Mouse (Mus musculus) myocyte (in vitro differentiated cells): ENCODE measurements around the gene Cd200. TPM values are rescaled to one million over a fixed set of nuclear protein-coding genes. Genes with fewer than 3 reads are reported as not detected.

Source experiments
- H3K27me3 ChIP-seq: one replicate; pipeline ENCODE4 v1.6.1; 2011; ENCODE audit not compliant: control insufficient read depth, insufficient read depth, insufficient read length
- H3K36me3 ChIP-seq: one replicate; pipeline ENCODE4 v1.6.1; 2011; ENCODE audit not compliant: control insufficient read depth, insufficient read depth
- H3K4me2 ChIP-seq: one replicate; pipeline ENCODE4 v1.6.1; 2011; ENCODE audit warnings: low read depth, control low read depth
- H3K4me3 ChIP-seq: one replicate; pipeline ENCODE4 v1.5.1; 2011; ENCODE audit warnings: mild to moderate bottlenecking, control low read depth, moderate library complexity
- H3K79me2 ChIP-seq: one replicate; pipeline ENCODE4 v1.6.1; 2011; ENCODE audit not compliant: control insufficient read depth, insufficient read depth
- H3ac ChIP-seq: one replicate; pipeline ENCODE4 v1.6.1; 2011; ENCODE audit not compliant: control insufficient read depth, insufficient read length
- CEBPB ChIP-seq: IDR thresholded peaks from 2 replicates; pipeline ENCODE4 v1.6.1; 2011; ENCODE audit warnings: mild to moderate bottlenecking, moderate library complexity; ENCODE audit not compliant: poor library complexity, insufficient read depth, severe bottlenecking
- E2F4 ChIP-seq: IDR thresholded peaks from one replicate; pipeline ENCODE4 v1.6.1; 2011; ENCODE audit warnings: mild to moderate bottlenecking, control low read depth, moderate library complexity; ENCODE audit not compliant: insufficient read depth
- MAX ChIP-seq: IDR thresholded peaks from one replicate; pipeline ENCODE4 v1.6.1; 2011; ENCODE audit warnings: low read depth, mild to moderate bottlenecking, control low read depth
- MYOD1 ChIP-seq, 3 experiments: IDR thresholded peaks; one replicate each; pipeline ENCODE4 v1.6.1; 2011; ENCODE audit warnings: control low read depth in 2 of 3, low read depth in 2 of 3, mild to moderate bottlenecking in 2 of 3, moderate library complexity in 1 of 3; ENCODE audit not compliant: insufficient read length in 2 of 3, control insufficient read depth in 1 of 3
- MYOG ChIP-seq, 3 experiments: IDR thresholded peaks; one replicate each; pipeline ENCODE4 v1.6.1; 2011; ENCODE audit warnings: control low read depth in 2 of 3, low read depth in 2 of 3, mild to moderate bottlenecking in 2 of 3; ENCODE audit not compliant: insufficient read length in 2 of 3, control insufficient read depth in 1 of 3, insufficient read depth in 1 of 3
- POLR2A ChIP-seq: IDR thresholded peaks from one replicate; pipeline ENCODE4 v1.6.1; 2011; ENCODE audit warnings: low read depth, mild to moderate bottlenecking, control low read depth, moderate library complexity; ENCODE audit not compliant: insufficient read length
- POLR2AphosphoS2 ChIP-seq: IDR thresholded peaks from one replicate; pipeline ENCODE4 v1.6.1; 2011; ENCODE audit warnings: low read depth, control low read depth; ENCODE audit not compliant: insufficient read length
- REST ChIP-seq: IDR thresholded peaks from one replicate; pipeline ENCODE4 v1.6.1; 2011; ENCODE audit warnings: mild to moderate bottlenecking, control low read depth, moderate library complexity; ENCODE audit not compliant: insufficient read depth, insufficient read length
- SRF ChIP-seq: IDR thresholded peaks from one replicate; pipeline ENCODE4 v1.6.1; 2011; ENCODE audit warnings: low read depth; ENCODE audit not compliant: control insufficient read depth, insufficient read length
- TCF12 ChIP-seq: IDR thresholded peaks from one replicate; pipeline ENCODE4 v1.6.1; 2011; ENCODE audit warnings: mild to moderate bottlenecking, control low read depth; ENCODE audit not compliant: poor library complexity, insufficient read depth, severe bottlenecking
- TCF3 ChIP-seq: IDR thresholded peaks from one replicate; pipeline ENCODE4 v1.6.1; 2011; ENCODE audit warnings: low read depth, control low read depth; ENCODE audit not compliant: insufficient read length
- USF1 ChIP-seq: IDR thresholded peaks from one replicate; pipeline ENCODE4 v1.6.1; 2011; ENCODE audit warnings: low read depth, mild to moderate bottlenecking, control low read depth, moderate library complexity
- polyA plus RNA-seq: library from polyadenylated mRNA; unstranded; fragments of >200 nt; fragmentation: generic; extraction: Trizol; gene quantifications from one replicate; pipeline ENCODE4 v1.2.1, GENCODE M21; 2012; ENCODE audit warnings: missing spikeins

The Cd200 gene
- 40.3 TPM for polyA plus RNA-seq

DNA sequence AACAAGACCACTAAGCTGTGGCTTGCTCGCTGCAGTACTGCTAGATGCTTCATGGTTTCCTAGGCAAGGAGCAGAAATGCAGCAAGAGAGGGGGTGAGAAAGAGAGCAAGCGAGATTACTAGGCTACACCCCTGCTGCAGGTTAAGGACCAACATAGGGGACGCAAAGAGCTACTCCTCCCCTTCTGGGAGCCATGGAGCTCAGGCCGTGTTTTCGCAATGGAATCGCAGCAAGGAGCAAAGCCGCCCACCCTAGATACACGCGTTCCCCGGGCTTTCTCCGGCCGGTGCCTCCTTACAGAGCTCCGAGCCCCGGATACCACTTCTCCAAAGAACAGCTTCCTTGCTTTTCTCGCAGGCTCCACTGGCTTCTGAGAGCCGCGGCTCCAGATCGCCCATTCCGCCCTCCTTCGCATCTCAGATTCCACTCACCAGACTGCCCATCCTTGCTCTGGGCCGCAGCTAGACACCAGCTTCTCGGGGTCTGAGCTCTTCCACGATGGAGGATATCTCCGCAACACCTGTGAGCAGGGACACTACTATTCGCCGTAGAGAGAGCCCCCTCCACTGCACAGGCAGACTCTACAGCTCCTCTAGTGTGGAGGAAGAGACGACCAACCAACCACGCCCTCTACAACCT is at the start of gene Cd200:
Gene Cd200, minus strand, starts transcription at position 629 of the 639 bp plus-strand sequence.
- peaks cover 36% of the 10 kb centered on the region for H3K79me2 ChIP-seq
- H3K27me3 ChIP-seq: no peaks in the 10 kb centered on the region
- peak within 1 kb of the TSS; percentile 20 for H3ac ChIP-seq
- peak; percentile 34 for TF ChIP-seq POLR2A
- no peak for TF ChIP-seq MYOD1 (IDR thresholded peaks at IDR 0.05; ENCODE audit: control insufficient read depth in 1 of 3, insufficient read length in 2 of 3, low read depth in 2 of 3)
- no peaks in the 10 kb centered on the region for H3K36me3 ChIP-seq
- peak within 1 kb of the TSS; percentile 63 for H3K4me3 ChIP-seq
- H3K4me2 ChIP-seq: peak within 1 kb of the TSS; percentile 73

DNA sequence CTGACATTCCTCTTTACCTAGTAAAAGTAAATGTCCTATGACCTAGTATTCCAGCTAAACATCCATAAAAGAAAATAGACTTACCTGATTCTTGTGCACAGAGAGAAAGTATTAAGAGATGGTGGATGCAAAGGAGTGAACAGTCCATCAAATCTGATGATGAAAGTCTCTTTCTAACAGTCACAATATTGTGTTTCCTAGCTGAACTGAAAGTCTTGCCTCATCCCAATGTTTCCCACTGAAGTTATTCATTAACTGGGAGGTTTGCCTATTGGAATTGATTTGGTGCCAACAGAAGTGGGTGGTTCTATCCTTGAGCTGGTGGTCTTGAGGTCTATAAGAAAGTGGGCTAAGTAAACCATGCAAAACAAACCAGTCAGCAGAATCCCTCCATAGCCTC is 45.9 kb upstream of the Cd200 start:
- Histone ChIP-seq H3K27me3 (no peaks in the 10 kb centered on the region), H3K4me3 (no peak overlapping the region), H3K79me2 (no peaks in the 10 kb centered on the region), H3K36me3 (no peaks in the 10 kb centered on the region), H3K4me2 (no peak overlapping the region), H3ac (no peak overlapping the region)
- TF ChIP-seq REST (no peak), MAX (no peak), E2F4 (no peak), SRF (no peak)

DNA sequence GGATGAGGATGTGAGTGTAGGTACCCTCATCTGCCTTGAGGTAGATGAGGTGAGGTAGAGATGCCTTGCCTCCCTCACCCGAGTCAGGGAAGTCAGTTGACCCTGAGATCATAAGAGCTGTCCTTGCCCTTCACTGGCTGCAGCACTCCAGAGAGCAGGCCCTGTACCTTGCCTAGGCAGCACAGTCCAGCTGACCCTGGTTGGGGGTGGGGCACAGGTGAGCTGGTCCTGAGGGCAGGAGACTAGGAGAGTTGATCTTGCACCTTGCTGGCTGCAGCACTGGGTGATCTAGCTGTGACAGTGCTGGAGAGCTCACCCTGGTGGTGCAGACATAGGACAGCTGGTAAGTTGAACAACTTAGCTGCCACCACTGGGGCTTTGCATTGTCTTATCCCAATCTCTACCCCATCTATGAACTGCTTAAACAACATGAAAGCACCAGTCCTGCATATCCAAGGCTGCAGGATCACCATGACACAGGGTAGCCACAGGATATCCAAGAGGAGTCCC is 28.4 kb upstream of the Cd200 start:
- no peaks in the 10 kb centered on the region for H3K36me3 ChIP-seq
- H3K4me3 ChIP-seq: no peak overlapping the region
- no peak for TF ChIP-seq USF1
- no peak for TF ChIP-seq REST
- TF ChIP-seq TCF12: no peak
- TF ChIP-seq E2F4: no peak
- no peak overlapping the region for H3ac ChIP-seq
- H3K4me2 ChIP-seq: no peak overlapping the region
- H3K79me2 ChIP-seq: no peaks in the 10 kb centered on the region
- H3K27me3 ChIP-seq: no peaks in the 10 kb centered on the region

DNA sequence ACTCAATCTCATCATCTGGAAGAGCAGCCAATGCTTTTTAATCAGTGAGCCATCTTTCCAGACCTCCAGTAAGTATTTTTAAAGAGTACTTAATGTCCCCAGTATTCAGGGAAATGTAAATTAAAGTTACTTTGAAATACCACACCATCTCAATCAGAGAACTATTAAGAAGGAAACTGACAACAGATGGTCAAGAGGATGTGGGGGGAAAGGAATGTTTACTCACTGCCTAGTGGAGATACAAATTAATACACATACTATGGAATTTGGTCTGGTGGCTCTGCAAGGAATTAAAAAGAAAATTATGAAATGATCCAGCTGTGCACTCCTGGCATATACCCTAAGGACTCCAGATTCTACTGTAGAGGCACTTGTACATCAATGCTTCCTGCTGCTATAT is 26.7 kb upstream of the Cd200 start:
- H3K4me3 ChIP-seq: no peak overlapping the region
- no peaks in the 10 kb centered on the region for H3K27me3 ChIP-seq
- H3K36me3 ChIP-seq: no peaks in the 10 kb centered on the region
- H3ac ChIP-seq: no peak overlapping the region
- no peak for TF ChIP-seq POLR2A
- TF ChIP-seq MAX: no peak
- TF ChIP-seq TCF12: no peak
- TF ChIP-seq REST: no peak
- no peak for TF ChIP-seq MYOD1 (IDR thresholded peaks at IDR 0.05; ENCODE audit: control insufficient read depth in 1 of 3, insufficient read length in 2 of 3, low read depth in 2 of 3)
- no peak for TF ChIP-seq USF1
- TF ChIP-seq E2F4: no peak
- no peak for TF ChIP-seq TCF3
- no peak for TF ChIP-seq SRF
- no peak for TF ChIP-seq POLR2AphosphoS2
- no peak for TF ChIP-seq MYOG (IDR thresholded peaks at IDR 0.05; ENCODE audit: control insufficient read depth in 1 of 3, insufficient read depth in 1 of 3, insufficient read length in 2 of 3, low read depth in 2 of 3)
- no peak for TF ChIP-seq CEBPB
- no peaks in the 10 kb centered on the region for H3K79me2 ChIP-seq
- H3K4me2 ChIP-seq: no peak overlapping the region

DNA sequence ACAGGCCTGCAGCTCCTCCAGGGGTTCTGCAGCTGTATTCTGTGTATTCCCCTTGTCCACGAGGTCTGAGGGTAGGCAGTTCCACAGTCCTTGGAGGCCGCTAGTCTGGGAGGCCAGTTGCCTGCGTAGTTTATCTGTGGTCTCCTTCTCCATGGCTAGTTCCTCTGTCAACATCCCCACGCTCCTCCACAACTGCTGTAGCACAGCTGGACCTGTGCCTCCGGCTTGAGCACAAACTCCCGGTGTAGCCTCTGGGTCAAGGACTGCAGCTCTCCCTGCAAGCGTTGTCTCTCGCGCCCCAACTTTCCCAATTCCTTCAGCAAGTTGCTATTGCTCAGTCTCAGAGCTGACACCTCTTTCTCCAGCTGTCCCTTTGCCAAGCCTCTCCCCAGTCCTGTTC is 18.8 kb upstream of the Cd200 start:
- TF ChIP-seq MYOD1 (IDR thresholded peaks at IDR 0.05; ENCODE audit: control insufficient read depth in 1 of 3, insufficient read length in 2 of 3, low read depth in 2 of 3): no peak
- TF ChIP-seq MYOG (IDR thresholded peaks at IDR 0.05; ENCODE audit: control insufficient read depth in 1 of 3, insufficient read depth in 1 of 3, insufficient read length in 2 of 3, low read depth in 2 of 3): no peak
- no peak for TF ChIP-seq TCF12
- no peak for TF ChIP-seq REST
- no peak for TF ChIP-seq E2F4
- no peak for TF ChIP-seq MAX
- no peak for TF ChIP-seq CEBPB
- no peak for TF ChIP-seq POLR2AphosphoS2
- TF ChIP-seq SRF: no peak
- TF ChIP-seq POLR2A: no peak
- TF ChIP-seq TCF3: no peak
- TF ChIP-seq USF1: no peak
- Histone ChIP-seq H3K4me3 (no peak overlapping the region), H3ac (no peak overlapping the region), H3K79me2 (no peaks in the 10 kb centered on the region), H3K27me3 (no peaks in the 10 kb centered on the region), H3K4me2 (no peak overlapping the region), H3K36me3 (no peaks in the 10 kb centered on the region)
